Mouse (Mus musculus): ENCODE results near the gene Cbx4.

GRCm38 (mm10) chr11:119098202-119098601, 12.2 kb upstream of the Cbx4 start:
- TF ChIP-seq CTCF (conservative IDR thresholded peaks at IDR 0.05; ENCODE audit: insufficient read depth, insufficient read length, low read depth, low read length), result no peak
- TF ChIP-seq POLR2A (IDR thresholded peaks at IDR 0.05; ENCODE audit: low read depth, low read length), result no peak
